Mouse (Mus musculus) embryonic facial prominence, embryonic 12.5 days (tissue): ENCODE results near the gene Hoxd10. TPM values are rescaled to one million over a fixed set of nuclear protein-coding genes. Genes with fewer than 3 reads are reported as not detected.

Experiments
- ATAC-seq: fragments of 200-750 bp; cut with Nextera tagmentation; 2 replicates; pipeline ENCODE4 v1.8.0; 2017; ENCODE audit not compliant: insufficient number of reproducible peaks, insufficient read depth, low FRiP score, low TSS enrichment
- H3K27ac ChIP-seq: fragments of 300-500 bp; sonication (generic); 2 replicates; pipeline ENCODE4 v1.5.1; 2016; ENCODE audit warnings: mild to moderate bottlenecking
- H3K27me3 ChIP-seq: fragments of 300-500 bp; sonication (generic); 2 replicates; pipeline ENCODE4 v1.6.1; 2016; ENCODE audit warnings: mild to moderate bottlenecking, moderate library complexity
- H3K36me3 ChIP-seq: fragments of 300-500 bp; sonication (generic); 2 replicates; pipeline ENCODE4 v1.6.1; 2016; ENCODE audit warnings: mild to moderate bottlenecking
- H3K4me1 ChIP-seq: fragments of 300-500 bp; sonication (generic); 2 replicates; pipeline ENCODE4 v1.6.1; 2016
- H3K4me2 ChIP-seq: fragments of 300-500 bp; sonication (generic); replicated peaks from 2 replicates; pipeline ENCODE4 v1.6.1; 2016; ENCODE audit warnings: mild to moderate bottlenecking, moderate library complexity
- H3K4me3 ChIP-seq: fragments of 300-500 bp; sonication (generic); 2 replicates; pipeline ENCODE4 v1.5.1; 2016; ENCODE audit warnings: mild to moderate bottlenecking
- H3K9ac ChIP-seq: fragments of 300-500 bp; sonication (generic); 2 replicates; pipeline ENCODE4 v1.6.1; 2016; ENCODE audit warnings: mild to moderate bottlenecking, moderate library complexity
- H3K9me3 ChIP-seq: fragments of 300-500 bp; sonication (generic); 2 replicates; pipeline ENCODE4 v1.6.1; 2016; ENCODE audit warnings: mild to moderate bottlenecking, moderate library complexity
- WGBS: fragments of 180-500 bp; shearing (Covaris S2); methylation state at CpG from one replicate; pipeline ENCODE4 v1.1.7; 2016; 5-methylcytosine and 5-hydroxymethylcytosine counted together
- polyA plus RNA-seq: library from polyadenylated mRNA; unstranded; fragments of >200 nt; fragmentation: Nextera tagmentation; extraction: Ambion mirVana; gene quantifications from 2 replicates; pipeline ENCODE4 v1.2.1, GENCODE M21; 2016

Gene Hoxd10
- polyA plus RNA-seq, 1 experiment from 2014 or later = not detected

DNA sequence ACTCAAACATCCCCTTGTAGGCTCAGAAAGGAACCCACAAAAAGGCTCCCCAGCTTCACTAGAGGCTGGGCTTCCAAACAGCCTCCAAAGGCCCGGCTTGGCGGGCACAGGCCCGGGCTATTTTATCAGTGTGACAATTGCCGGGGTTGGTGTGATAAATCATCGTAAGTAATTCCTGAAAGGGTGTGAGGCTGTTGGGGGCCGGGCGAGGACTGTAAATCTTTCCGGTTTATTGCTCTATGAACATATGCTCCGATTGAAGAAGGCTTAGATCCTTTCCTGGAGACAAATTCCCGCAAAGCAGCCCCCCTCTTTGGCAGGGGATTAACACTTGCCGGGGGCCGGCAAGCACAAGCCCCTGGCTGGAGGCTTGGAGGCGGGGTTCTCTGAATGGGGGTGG, 42.7 kb downstream of the Hoxd10 start:
- 3% methylated on average over 13 of the region's 13 CpGs for WGBS
- no peaks in the 10 kb centered on the region for H3K36me3 ChIP-seq
- no peak for ATAC-seq
- H3K9me3 ChIP-seq = no peaks in the 10 kb centered on the region
- peaks cover 95% of the 10 kb centered on the region for H3K27me3 ChIP-seq
- H3K4me1 ChIP-seq = no peaks in the 10 kb centered on the region
- H3K27ac ChIP-seq = no peak overlapping the region
- no peak overlapping the region for H3K4me2 ChIP-seq
- no peak overlapping the region for H3K4me3 ChIP-seq
- no peak overlapping the region for H3K9ac ChIP-seq

DNA sequence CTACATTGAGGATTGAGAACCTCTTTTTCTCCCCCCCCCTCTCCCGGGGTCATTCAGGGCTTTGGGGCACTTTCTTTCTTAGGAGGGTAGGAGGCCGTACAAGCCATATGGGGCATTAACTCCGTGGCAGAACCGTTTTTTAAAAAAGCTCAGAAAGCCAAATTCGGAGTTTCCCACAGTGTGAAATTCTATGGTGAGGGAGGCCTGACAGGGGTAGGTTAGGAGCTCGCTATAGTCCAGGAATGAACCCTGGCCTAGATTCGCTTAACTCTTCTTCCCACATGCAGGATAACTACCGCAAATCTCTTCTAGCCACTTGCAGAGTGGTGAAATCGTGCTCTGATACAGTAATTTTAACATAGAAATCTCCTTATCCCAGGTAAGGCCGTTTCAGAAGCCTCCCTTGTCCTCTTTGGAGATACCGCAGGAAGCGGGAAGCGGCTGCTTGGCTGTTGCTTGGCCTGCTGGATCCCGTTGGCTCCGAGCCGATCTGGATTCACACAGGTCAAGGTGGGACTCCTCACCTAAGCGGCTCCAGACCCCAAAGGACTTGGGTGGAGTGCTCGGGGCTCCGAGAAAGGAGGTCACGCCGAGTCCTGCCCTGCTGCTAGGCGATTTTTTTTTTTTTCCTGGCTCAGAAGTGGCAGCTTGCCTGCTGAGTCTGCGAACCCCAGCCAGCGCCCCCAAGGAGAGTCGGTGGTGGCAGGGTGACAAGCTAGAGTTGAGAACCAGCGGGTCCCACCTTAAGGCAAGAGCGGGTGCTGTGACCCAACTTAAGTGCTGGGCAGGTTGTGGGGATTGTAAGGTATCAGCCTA, 43.5 kb downstream of the Hoxd10 start:
- H3K9me3 ChIP-seq = no peaks in the 10 kb centered on the region
- no peak overlapping the region for H3K27ac ChIP-seq
- 1% methylated on average over 27 of the region's 27 CpGs for WGBS
- H3K4me1 ChIP-seq = no peaks in the 10 kb centered on the region
- H3K4me2 ChIP-seq = no peak overlapping the region
- H3K4me3 ChIP-seq = no peak overlapping the region; the same call in 1 of the 2 replicates
- no peak overlapping the region for H3K9ac ChIP-seq
- H3K36me3 ChIP-seq = no peaks in the 10 kb centered on the region
- peaks cover 96% of the 10 kb centered on the region for H3K27me3 ChIP-seq
- no peak for ATAC-seq

DNA sequence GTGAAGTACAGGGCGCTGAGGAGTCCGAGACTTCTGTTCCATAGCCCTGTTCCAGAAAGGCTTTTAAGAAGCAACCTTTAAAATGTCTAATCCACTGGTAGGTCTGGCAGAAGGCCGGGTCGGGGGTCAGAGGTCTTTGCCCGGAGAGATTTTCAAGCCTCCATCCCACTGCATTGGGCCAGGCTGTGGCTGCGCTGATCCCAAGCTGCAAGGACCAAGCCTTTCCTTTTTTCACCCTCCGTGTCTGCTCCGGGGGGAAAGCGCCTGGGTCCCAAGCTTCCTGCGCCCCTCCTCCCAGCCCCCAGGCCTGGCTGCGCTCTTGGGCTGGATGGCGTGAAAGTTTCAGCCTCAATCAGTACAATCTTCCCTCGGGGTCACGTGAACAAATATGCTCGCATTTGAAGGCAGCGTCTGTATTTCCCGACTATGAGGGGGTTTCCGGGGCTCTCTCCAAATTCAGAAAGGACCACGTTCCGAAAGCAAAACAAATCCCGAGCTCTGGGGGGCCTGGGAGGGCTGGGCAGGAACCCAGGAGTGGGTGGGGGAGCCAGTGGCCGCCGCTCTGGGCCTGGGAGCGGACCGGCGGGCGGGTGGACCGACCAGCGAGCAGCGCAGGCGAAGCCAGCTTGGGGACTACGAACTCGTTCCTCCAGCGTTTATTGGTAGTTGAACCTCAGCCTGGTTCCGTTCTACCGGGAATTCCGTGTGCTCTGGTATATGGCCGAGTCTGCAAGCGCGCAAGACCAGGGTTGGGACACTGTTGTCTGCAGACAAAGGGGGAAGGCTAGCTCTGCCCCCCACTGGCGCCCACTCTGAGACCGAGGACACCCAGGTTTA, 44.3 kb downstream of the Hoxd10 start:
- H3K27me3 ChIP-seq = peaks cover 96% of the 10 kb centered on the region
- under 1% methylated on average over 42 of the region's 42 CpGs for WGBS
- H3K4me3 ChIP-seq = peak overlapping the region; percentile 14
- ATAC-seq = no peak
- H3K4me2 ChIP-seq = peak overlapping the region; percentile 24
- no peaks in the 10 kb centered on the region for H3K4me1 ChIP-seq
- H3K9me3 ChIP-seq = no peaks in the 10 kb centered on the region
- H3K9ac ChIP-seq = no peak overlapping the region
- H3K27ac ChIP-seq = no peak overlapping the region
- H3K36me3 ChIP-seq = no peaks in the 10 kb centered on the region

DNA sequence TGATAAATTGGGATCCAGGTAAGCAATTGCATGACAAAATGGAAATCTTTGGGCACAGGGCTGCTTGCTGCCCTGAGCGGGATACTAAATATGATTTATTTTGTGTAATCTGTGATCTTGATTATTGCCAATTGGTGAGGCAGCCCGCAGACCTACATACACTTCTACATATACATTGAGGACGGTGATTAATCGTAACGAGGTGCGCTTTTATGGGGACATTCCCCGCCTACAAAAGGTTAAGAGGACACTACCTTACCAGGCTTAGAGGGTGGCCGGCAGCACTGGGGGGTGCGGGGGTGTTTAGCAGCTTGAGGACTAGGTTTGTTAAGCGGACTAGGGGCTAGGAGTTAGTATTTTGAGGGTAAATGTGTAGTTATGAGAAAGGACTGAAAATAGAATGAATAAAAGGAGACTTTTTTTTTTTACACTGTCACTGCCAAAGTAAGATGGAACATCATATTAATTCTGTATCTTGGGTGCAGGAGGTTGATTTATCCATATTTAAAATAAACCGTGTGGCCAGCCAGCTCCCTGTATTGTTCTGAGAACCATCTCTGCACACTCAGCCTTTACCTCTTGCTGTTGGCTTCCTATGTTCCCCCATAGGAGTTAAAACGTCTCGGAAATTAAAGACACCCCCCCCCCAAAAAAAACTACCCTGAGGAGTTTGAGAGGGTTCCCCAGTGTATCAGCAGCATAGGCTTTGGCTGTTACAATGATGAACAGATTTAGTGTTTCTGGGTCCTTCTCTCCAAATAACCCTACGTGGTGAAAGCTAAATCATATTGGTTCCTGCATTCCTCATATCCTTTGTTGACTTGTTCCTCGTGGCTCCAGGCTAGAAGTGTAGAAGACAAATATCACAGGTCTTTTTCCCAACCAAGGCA, 45.2 kb downstream of the Hoxd10 start:
- no peaks in the 10 kb centered on the region for H3K4me1 ChIP-seq
- H3K27me3 ChIP-seq = peaks cover 96% of the 10 kb centered on the region
- no peak for ATAC-seq
- no peak overlapping the region for H3K27ac ChIP-seq
- no peak overlapping the region for H3K4me3 ChIP-seq
- no peak overlapping the region for H3K4me2 ChIP-seq
- no peaks in the 10 kb centered on the region for H3K9me3 ChIP-seq
- WGBS = 2% methylated on average over 15 of the region's 15 CpGs
- H3K36me3 ChIP-seq = no peaks in the 10 kb centered on the region
- H3K9ac ChIP-seq = no peak overlapping the region

DNA sequence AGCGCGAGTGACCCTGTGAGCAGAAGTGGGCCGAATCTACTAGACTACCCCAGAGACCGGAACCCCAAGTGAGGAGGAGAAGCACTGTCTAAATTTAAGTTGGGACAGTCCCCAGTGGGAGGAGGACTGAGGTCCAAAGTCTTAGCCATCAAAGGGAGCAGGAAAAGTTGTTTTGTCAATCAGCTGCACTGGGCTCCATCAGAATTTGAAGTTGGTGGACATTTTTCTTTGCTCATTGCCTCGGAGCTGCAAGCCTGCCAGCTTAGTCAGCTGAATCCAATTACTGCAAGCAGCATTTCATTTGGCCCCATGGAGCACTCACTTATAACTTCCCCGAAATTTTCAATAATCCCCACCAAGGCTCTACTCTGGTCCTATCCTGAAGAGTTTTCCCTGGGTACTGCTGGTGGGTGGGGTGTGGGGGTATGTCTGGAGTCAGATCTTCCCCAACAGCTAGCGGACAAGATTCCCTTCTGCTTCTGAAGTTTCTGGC, 45.9 kb downstream of the Hoxd10 start:
- Histone ChIP-seq H3K4me1 (no peaks in the 10 kb centered on the region), H3K4me2 (no peak overlapping the region), H3K27me3 (peaks cover 96% of the 10 kb centered on the region), H3K9me3 (no peaks in the 10 kb centered on the region), H3K4me3 (no peak overlapping the region), H3K36me3 (no peaks in the 10 kb centered on the region), H3K9ac (no peak overlapping the region), H3K27ac (no peak overlapping the region)
- ATAC-seq = no peak
- WGBS = 2% methylated on average over 7 of the region's 7 CpGs

DNA sequence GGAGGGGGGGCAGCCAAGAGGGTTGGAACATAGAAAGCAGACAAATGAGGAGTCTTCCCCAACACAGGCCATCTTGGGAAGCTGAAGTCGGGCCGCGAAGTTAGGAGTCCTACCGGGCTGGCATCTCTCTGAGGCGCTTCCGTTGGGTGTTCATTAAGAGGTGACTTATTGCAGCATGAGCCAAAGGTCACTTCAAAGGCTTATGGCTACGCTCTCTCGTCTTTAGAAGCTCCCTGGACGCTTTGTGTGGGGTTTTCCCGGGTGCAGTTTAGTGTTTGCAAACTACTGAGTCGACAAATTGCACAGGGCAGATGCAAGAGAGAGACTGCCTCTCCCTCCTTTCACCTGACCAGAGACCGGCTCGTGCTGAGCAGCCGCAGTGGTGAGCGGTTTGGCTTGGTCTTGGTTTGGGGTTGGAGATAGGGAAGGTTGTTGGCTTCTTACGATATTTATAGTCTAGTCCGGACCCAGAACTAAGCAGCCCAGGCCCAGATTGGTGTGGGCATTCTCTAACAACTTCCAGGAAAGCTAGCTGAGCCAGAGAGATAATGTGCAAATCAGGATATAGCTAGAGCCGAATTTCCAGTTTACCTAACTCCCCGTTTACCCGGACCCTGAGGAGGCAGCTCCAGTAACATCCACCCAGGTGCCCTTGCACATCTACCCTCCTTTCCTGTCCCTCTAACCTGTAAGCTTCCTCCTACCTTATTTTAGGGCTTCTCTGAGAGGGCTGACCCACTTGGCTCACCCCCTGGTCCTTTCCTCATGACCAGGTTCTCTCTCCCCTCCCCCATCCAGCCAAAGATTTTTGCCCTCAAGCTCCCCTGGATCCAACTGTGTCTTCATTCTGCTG, 47.1 kb downstream of the Hoxd10 start:
- H3K9me3 ChIP-seq = no peaks in the 10 kb centered on the region
- no peak overlapping the region for H3K4me3 ChIP-seq
- H3K27me3 ChIP-seq = peaks cover 98% of the 10 kb centered on the region
- no peak for ATAC-seq
- H3K27ac ChIP-seq = no peak overlapping the region
- under 1% methylated on average over 20 of the region's 20 CpGs for WGBS
- no peak overlapping the region for H3K9ac ChIP-seq
- no peaks in the 10 kb centered on the region for H3K4me1 ChIP-seq
- no peak overlapping the region for H3K4me2 ChIP-seq
- no peaks in the 10 kb centered on the region for H3K36me3 ChIP-seq

DNA sequence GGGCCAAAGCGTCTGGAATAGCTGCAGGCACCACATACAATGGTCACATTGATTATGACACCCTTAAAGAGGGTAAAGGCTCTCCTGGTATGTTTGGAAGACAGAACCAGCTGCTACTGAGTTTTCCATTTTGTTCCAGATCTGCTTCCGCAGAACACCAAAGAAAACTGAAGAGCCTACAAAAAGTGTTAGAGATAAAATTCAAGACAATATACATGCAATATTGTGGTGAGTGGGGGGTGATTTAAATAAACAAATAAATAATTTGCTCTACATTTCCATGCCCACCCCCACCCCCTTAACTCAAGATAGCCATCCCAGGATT, 47.7 kb downstream of the Hoxd10 start:
- Histone ChIP-seq H3K4me2 (no peak overlapping the region), H3K9ac (no peak overlapping the region), H3K36me3 (no peaks in the 10 kb centered on the region), H3K27me3 (peaks cover 98% of the 10 kb centered on the region), H3K27ac (no peak overlapping the region), H3K9me3 (no peaks in the 10 kb centered on the region), H3K4me3 (no peak overlapping the region), H3K4me1 (no peaks in the 10 kb centered on the region)
- ATAC-seq = no peak
- WGBS = 2% methylated on average over 2 of the region's 2 CpGs

DNA sequence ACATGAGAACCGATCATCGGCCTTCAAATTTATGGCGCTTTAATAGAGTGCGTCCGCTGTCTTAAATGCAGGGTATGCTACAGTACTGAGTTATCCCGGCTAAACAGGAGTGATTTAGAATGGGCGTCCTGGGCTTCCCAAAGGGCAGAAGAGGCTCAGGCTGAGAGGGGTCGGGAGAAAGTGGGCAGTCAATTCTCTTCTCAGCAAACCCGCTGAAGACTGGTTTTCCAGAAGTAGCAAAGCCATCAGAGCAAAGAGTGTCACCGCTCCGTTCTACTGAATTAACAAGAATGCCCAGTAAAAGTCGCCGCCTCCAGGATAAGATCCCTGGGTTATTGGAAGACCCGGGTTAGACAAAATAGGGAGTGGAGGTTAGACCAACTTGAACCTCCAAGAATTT, 48.1 kb downstream of the Hoxd10 start:
- no peaks in the 10 kb centered on the region for H3K9me3 ChIP-seq
- H3K4me1 ChIP-seq = no peaks in the 10 kb centered on the region
- H3K4me2 ChIP-seq = no peak overlapping the region
- no peak overlapping the region for H3K4me3 ChIP-seq
- H3K27ac ChIP-seq = no peak overlapping the region
- no peak overlapping the region for H3K9ac ChIP-seq
- ATAC-seq = no peak
- no peaks in the 10 kb centered on the region for H3K36me3 ChIP-seq
- H3K27me3 ChIP-seq = peaks cover 98% of the 10 kb centered on the region
- 2% methylated on average over 14 of the region's 14 CpGs for WGBS

DNA sequence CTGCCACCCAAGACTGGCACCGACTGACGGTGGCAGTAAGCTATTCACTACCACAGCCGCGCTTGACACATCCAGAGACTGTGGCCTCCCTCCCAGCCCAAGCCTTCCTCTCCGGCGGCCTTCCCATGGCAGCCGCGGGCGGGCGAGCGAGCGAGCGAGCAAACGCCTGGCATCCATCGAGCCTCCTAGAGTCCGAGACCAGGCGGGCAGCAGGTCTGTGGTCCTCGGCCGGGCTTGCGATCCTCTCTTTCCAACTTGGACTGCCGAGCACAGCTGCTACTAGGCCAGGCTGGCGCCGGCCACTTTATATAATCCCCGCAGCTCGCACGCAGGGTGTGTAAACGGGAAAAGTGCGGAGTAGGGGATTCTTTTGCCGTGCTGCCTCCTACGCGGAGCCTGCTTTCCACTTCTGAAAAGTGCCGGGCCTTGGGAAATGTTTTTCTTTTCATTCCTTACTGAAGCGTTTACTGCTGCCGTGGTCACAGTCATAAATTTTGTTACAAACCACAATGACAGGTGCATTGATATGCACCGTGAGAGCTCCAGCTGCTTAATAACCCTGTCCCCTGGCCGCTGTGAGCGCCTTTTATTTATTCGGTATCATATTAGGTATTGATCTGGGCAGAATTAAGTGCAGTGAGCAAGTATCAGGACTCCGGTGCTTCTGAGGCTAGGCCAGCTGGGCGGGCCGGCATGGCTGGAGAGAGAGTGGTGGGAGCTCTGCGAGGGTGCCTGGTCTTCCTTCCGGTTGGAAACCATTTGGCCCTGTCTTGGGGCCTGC, 48.8 kb downstream of the Hoxd10 start:
- Histone ChIP-seq H3K27ac (no peak overlapping the region), H3K27me3 (peaks cover 98% of the 10 kb centered on the region), H3K4me2 (peak overlapping the region; percentile 5; the same call in 1 of the 2 replicates), H3K4me1 (no peaks in the 10 kb centered on the region), H3K9ac (no peak overlapping the region), H3K9me3 (no peaks in the 10 kb centered on the region), H3K4me3 (no peak overlapping the region), H3K36me3 (no peaks in the 10 kb centered on the region)
- WGBS = 1% methylated on average over 43 of the region's 43 CpGs
- no peak for ATAC-seq

DNA sequence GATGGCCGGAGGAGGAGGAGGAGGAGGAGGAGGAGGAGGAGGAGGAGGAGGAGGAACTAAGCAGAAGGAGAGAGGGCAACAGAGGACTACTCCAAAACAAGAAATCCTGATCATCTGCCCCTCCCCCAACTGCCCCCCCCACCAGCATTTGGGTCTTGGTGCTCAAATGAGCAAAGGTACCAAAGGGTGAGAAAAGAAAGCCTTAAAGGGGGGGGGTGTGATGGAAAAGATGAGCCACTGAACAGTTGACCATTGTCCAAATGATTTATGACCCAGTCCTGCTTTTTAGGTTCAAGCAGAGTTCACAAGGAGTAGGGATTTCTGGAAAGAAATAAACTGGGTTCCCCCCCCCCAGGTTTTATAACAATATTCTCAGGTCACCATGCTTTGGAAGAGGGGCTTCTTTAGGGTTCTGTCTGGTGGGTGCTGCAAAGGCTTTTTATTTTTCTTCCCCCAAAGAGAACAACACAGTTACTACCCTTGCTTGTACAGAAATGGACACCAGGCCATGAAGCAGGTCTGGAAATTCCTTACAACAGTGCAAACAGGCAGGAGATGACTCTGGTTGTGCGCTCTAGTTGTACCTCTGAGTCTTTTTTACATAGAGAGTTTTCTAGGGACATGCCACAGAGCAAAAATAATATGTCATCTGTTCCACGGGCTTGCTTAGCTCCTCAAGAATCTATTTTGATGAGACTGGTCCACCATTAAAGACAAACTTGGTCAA, 49.7 kb downstream of the Hoxd10 start:
- 22% methylated on average over 2 of the region's 3 CpGs for WGBS
- Histone ChIP-seq H3K27me3 (peaks cover 98% of the 10 kb centered on the region), H3K9ac (no peak overlapping the region), H3K9me3 (no peaks in the 10 kb centered on the region), H3K4me3 (no peak overlapping the region), H3K36me3 (no peaks in the 10 kb centered on the region), H3K4me1 (no peaks in the 10 kb centered on the region), H3K4me2 (no peak overlapping the region), H3K27ac (no peak overlapping the region)
- ATAC-seq = no peak
